Mouse (Mus musculus) embryo, embryonic 11.5 days (tissue): ENCODE measurements around the gene Gpt2.

ENCODE experiments used
- DNase-seq: peaks from one replicate; pipeline ENCODE4 v3.0.0-alpha.2; 2012; ENCODE audit warnings: low read depth, low spot score

The Gpt2 gene

DNA sequence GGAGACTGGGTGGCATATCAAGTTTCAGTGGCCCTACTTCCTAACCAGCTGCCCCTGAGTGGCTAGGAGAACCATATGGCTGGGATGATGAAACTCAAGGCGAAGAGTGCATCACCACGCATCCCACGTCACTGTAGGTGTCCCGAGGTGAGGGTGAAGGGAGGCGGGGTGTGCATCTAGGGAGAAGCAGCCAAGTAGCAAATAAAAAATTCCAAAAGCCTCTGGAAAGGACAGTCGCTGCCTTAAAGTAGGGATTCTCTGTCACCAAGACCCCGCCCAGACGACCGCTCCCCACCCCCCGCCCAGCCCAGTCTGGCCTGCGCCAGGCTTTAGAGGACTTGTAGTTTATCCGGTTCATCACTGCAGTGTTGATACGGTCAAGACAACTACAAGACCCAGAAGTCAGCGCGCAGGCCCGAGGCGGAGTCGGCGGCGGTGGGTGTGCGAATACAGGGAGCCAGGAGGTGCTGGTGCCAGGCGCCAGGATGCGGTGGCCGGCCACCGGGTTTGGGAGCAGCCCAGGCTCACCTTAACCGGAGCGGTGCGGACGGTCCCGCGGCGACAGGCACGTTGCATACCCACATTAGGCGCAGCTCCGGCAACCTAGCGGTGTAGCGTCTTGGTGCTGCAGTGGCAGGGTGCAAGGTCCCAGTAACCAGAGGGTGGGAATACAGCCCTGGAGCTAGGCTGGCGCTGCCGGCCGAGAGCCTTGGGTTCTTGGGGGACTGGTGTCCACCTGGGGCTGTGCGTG, at the start of gene Gpt2:
Gene Gpt2 (plus strand): TSS at position 452 of the 751 bp plus-strand sequence.
- peak; percentile 87 for DNase-seq

DNA sequence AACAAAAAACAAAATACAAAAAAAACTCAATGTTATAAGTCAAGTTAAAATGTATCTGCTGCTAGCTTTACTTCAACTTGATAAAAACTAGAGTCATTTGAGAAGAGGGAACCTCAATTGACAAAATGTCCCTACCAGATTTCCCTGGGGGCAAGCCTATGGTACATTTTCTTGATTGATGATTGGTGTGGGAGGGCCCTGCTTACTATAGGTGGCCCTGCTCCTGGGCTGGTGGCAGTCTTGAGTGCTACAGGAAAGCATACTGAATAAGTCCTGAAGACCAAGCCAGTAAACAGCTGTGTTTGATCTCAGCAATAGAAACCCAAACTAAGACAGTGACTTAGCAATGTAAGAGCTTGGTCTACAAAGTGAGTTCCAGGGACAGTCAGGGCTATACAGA, 48.3 kb upstream of the Gpt2 start:
- no peak for DNase-seq

DNA sequence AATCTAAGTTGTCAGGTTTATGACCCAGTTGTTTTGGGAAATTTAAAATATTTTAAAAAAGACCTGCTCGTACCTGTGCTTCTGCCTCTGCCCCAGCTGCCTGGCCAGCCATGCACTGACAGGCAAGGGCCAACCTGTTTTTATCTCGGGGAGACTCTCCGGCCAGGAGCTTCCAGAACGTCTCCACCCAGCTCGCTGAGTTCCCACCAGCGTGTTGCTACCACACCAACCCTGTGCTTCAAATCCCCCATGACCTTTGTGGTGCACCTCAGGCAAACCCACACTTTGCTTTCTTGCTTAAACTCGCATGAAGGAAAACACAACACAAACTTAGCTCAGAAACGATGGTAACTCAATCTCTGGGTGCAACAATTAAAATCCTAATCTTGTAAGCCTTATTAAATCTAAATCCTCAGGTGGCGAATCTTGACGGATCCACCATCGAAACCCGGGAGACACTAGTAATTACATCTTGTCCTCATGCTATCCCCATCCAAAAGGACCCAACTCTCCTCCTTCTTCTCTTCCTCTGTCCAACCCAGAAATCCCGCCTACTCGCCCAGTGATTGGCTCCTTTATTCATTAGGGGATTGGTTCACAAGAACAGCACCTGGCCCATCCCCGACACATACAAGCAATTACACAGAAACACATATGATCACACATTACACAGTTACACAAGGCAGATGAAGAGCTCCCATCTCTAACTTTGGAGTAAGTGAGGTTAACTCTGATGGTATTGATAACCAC, 46.3 kb upstream of the Gpt2 start:
- no peak for DNase-seq

DNA sequence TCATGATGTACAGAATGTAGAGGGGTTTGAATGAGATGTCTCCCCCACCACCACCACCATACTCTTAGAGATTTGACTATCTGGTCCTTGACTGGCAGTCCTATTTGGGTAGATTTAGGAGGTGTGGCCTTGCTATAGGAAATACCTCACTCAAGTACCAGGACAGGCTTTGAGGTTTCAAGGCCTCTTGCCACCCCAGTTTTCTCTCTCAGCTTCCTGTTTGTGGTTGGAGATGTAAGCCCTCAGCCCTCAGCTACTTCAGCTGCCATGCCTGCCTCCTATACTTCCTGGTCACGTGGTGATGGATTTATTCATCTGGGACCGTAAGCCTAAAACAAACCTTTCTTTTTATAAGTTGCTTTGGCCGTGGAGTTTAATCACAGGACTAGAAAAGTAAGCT, 42.0 kb upstream of the Gpt2 start:
- DNase-seq: no peak

DNA sequence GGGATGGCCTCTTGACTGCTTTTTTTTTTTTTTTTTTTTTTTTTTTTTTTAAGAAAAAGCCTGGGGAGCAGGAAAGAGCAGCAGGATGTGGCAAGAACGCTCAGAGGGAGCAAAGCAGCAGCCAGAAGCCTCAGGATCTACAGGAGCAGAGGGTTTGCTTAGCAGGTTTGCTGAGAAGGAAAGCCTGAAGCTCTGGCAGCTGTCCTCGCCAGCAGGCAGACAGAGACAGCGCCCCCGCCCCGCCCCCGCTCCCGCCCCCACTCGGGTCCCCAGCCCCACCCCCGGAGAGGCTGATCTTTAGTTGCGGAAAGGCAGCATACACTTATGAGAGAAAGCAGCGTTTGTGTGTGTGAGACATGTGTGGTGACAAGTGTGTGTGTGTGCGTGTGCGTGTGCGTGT, 40.0 kb upstream of the Gpt2 start:
- no peak for DNase-seq

DNA sequence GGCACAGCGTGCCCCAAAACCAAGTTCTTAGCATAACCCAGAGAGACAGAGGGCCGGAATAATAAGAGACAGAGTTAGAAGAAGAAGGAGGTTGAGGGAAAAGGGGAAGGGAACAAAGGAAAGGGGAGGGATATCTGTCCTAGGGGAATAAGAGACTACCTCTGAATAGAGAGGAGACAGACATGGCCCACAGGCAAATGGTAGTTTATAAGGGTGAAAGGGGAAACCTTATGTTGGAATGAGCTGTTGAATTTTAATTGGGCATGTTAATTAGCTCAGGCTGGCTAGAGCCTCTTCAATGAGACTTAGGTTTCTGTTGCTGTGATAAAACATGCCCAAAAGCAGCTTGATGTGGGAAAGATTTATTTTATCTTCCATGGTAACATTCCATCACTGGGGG, 39.1 kb upstream of the Gpt2 start:
- DNase-seq: no peak

DNA sequence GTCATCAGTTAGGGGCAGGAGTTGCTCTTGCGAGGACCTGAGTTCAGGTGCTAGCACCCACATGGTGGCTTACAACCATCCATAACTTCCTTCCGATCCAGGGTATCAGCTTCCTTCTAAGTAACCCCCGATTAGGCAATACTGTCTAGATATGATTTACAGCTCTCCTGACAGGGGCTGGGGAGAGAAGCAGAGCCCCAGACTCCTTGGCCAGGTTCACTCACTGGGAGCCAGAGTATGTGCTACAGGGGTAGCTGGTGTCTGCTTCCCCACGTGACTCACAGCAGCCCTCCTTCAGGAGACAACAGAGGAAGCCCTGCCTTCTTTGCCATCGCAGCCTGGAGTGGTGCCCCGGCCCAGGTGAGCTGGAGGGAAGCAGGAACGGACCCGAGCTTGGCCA, 37.6 kb upstream of the Gpt2 start:
- DNase-seq: no peak

DNA sequence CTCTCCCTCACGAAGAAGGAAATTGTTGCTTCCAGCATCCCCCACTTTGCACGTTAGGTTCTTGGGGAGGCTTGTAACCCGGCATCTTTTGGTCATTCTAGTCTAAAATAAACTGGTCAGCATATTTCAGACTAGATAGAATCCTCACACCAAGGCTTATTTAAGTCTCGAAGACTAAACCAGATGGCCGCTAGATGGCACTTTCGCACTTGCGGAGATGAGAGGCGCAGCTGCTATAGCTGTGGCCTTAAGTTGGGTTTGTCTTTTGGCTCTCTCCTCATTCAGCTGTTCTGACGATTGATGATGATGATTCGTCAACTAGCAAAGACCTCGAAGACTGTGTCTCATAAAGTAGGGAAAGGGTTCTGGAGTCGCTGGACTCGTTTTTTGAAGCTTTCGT, 35.8 kb upstream of the Gpt2 start:
- DNase-seq: peak; percentile 73

DNA sequence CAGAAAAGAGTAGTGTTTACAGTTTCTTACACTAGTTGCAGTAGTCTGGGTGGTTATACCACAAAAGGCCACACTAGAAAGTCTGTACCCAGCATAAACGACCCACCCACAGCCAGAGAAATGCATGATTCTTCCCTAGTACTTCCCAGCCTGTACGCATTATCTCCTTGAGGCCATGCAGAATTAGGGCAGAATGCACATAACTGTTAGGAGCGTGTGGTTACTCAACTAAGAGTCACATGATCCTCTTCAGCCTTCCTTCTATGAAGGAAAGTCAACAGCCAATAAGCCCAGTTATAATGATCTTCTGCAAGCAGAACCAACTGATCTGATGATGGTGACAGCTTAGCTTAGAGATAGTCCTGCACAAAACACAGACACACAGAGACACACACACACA, 32.8 kb upstream of the Gpt2 start:
- no peak for DNase-seq

DNA sequence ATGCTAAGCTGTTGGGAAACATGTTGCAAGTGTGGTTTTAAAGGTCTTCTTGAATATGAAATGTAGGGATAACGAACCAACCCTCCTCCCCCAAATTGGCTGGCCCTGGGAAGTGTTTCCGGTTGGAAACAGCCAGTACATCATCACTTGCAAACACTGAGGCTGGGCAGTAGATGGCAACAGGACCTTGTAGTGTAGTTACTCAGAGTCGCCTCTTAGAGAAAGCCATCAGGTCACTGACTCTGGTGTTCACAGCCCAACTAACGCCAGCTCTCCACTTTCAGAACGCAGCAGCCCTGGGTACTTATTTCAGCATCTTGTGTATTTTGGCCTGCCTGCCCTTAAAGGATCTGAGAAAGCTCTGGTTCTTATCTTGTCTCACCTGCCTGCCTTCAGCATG, 31.6 kb upstream of the Gpt2 start:
- DNase-seq: no peak

DNA sequence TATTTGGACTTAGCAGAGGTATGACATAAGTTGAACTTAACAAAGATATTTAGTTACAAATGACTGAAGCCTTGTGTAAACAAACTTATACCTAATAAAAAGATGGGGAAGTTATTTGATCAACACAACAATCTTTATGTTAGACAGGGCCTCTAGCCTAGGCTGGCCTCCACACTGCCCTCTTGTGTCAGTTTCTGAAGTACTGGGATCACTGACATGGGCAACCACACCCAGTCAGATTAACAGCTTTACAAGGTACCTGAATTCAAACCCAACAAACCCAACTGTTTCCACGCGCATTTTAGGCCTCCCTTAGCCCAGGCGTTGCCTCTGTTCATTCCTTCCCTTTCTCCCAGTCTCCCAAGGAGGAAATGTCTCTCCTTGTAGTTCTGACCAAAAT, 31.0 kb upstream of the Gpt2 start:
- DNase-seq: no peak

DNA sequence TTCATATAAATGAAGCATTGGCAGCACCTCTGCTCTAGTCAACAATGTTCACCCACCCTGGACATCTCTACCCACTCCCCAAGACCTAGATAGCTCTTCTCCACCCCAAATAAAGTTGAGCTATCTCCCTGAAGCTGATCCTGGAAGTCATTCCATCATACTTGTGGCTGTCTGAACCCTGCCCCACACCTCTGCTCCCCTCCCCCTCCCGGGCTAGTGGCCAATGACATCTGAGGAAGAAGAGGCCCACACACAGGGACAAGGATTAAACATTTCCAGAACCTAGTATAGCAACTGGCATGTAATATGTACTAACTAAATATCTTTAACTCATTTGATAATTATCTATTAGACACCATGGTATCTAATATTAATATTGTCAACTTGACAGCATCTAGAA, 29.9 kb upstream of the Gpt2 start:
- DNase-seq: no peak

DNA sequence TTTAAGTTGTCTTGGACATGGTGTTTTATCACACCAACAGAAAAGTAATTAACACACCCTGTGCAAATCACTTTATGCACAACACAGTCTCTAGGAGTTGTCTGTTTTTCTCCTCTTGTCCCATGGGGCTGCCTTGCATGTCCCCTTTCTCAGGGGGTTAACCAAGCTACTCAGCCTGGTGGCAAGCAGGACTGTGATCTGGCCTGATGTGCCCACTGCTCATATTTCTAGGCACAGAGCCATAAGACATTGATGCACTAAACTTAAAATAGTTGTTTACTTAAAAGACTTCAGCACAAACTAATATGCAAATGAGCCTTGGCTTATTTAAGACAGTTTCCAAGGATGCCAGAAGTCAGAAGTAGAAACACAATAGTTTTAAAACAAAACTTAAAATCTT, 28.1 kb upstream of the Gpt2 start:
- DNase-seq: no peak

DNA sequence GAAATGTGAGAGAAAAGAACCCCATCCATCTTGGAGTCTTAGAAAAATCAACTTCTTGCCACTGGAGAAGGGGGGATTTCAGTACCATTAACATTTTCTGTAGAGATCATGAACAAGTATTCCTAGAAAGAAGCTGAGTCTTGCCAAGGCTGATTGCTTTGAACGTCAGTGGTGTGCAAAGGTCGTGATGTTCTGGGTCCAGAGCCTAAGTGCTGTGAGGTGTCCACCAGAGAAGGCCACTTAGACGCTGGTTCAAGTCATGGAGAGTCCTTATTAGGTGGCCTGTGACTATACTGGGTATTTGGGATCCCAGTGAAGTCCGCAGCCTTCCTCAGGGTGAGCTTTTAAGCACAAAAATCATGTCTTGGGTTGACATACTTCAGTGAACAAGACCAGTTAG, 26.3 kb upstream of the Gpt2 start:
- DNase-seq: no peak

DNA sequence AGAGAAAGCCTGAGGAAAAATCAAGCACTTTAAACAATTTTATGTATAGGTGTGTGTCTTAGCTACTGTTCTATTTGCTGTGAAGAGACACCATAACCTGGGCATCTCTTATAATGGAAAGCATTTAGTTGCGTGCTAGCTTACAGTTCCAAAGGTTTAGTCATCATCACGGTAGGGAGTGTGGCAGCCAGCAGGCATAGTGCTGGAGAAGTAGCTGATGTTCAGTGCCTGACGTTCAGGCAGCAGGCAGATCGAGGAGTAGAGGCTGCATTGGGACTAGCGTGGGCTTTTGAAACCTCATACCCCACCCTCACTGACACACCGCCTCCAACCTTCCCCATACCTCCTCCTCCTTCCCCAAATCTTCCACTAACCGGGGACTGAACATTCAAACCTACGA, 21.6 kb upstream of the Gpt2 start:
- DNase-seq: no peak

DNA sequence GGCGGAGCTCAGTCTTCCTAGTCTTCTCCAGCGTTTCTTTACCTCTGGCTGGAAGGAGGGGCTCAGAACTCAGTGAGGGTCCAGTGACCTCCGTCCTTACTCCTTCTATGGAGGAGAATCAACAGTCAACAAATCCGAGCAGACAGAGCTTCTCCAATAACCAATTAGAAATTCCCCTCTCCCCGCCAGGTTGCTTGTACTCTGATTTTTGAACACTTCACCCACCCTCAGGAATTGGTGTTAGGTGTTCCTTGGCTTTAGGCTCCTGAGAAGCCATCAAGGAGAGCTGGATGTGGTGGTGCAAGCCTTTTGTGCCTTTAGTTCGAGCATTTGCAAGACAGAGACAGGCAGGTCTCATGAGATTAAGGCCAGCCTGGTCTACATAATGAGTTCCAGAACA, 19.6 kb upstream of the Gpt2 start:
- no peak for DNase-seq

DNA sequence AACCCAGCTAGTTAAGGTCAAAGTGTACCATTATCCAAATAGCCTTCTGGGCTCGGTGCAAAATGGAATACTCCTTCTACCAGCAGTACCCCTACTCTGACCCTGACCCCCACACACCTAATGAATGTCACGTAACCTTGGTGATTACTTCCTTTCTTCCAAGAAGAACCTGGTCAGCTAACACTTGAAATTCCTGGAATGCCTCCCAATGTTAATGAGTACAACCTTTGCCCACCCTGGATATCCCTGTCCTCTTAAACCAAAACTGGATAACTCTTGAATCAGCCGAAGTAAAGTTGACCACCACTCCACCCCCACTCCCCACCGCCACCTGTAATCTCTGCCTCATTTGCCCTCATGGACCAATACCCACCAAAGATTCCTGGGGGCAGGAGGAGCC, 19.1 kb upstream of the Gpt2 start:
- no peak for DNase-seq

DNA sequence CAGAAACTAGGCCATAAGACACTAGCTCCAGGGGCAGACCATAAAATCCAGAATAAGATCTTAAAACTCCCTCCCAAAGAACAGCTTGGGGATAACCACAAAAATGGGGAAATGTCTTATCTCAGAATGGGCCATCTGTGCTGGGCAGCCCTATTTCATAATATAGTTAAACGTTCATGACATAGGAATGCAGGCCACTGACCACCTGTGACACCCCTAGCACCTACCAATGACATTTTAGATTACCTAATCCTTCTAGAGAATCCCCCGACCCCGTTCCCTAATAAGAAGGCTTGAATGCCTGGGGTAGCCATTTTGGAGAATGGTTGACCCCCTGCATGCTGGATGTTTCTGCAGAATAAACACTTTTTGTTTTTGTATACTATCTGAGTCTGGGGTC, 17.5 kb upstream of the Gpt2 start:
- DNase-seq: no peak

DNA sequence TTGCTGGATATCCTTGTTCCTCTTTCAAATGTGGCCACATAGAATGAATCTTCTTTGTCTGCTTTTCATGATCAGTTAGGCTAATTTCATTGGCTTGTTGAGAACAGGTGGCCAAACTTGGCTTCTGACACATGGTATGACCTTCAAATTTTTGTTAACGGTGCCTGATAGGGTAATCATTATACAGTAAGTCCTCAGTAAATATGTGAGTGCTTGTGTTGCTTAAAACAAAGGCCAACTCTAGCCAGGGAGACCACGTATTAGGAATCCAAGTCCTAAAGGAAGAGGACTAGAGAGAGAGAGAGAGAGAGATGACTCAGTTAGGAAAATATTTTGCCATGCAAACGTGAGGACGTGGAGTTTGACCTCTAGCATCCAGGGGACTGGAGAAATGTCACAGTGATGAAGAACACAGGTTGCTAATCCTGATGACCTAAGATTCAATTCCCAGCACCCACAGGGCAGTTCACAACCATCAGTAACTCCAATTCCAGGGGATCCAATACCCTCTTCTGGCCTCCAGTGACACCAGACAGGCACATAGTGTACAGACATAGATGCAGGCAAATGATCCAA, 15.3 kb upstream of the Gpt2 start:
- no peak for DNase-seq

DNA sequence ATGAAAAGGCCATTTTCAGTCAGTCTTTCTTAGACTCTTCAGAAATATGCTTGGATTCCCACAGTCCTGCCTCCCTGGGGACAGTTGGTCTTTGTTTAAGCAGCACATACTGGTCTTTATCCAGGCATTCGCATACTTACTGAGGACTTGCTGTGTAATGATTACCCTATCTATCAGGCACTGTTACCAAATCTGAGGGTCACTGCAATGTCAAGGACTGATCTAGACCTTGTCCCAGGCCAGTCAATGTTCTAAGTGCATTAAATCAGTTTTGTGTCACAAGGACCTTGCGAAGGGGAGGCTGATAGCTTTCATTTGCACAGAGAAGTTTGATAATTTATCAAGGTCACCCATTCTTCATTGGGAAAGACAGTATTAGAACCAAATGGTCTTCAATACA, 14.0 kb upstream of the Gpt2 start:
- DNase-seq: no peak

DNA sequence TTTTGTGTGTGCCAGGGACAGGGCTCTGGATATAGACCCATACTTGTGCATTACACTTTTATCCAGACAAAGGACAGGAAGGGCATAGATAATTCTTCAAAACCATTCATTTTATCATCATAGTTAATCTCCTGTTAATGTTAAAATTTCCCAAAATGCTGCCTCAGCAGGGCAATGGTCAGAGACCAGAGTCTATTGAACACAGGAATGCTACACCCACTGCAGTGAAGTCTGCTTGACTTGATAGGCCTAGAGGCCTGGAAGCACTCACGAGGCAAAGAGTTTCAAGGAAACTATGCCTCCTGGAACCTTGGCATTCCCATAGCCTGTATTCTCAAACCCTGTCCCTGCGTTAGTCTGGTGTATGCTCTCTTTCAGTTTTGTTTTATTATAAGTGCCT, 12.7 kb upstream of the Gpt2 start:
- DNase-seq: no peak

DNA sequence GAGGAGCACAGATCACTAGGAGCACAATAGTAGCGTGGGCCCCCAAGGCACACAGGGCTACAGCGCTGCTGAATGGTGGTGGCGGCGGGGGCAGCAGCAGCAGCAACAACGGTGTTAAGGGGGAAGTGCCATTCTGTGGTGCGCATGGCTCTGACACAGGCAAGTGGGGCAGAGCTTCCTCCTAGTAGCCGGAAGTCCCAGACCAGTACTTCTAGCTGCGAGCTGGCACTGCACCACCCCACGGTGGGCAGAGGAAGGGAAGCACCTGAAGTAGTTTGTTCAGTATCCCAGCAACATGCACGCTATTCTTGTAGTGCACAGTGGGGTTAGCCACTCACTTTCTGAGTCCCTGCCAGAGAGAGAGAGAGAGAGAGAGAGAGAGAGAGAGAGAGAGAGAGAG, 10.5 kb upstream of the Gpt2 start:
- no peak for DNase-seq

DNA sequence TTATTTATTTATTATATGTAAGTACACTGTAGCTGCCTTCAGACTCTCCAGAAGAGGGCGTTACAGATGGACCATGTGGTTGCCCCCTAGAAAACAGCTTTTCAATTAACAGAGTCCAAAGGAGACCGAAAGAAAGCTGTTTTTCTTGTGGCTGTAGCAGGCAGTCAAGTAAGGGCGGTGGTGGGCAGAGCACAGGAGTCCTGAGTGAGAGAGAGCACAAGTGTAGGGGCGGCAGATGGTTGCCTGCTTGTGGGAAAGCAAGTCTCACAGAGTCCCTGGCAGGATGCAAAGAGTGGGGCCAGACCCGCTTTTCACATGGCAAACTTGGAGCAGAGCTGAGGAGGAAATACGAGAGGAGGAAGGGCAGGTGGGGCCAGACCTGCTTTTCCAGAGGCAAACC, 9.9 kb upstream of the Gpt2 start:
- DNase-seq: no peak
